Mouse (Mus musculus): ENCODE measurements around the gene Atp6v0d1.
"Not testable (repeated sequence)": the region's sequence is repeated elsewhere in the genome, so short reads cannot be mapped to it uniquely, and the experiment has no call there.

Gene Atp6v0d1

DNA sequence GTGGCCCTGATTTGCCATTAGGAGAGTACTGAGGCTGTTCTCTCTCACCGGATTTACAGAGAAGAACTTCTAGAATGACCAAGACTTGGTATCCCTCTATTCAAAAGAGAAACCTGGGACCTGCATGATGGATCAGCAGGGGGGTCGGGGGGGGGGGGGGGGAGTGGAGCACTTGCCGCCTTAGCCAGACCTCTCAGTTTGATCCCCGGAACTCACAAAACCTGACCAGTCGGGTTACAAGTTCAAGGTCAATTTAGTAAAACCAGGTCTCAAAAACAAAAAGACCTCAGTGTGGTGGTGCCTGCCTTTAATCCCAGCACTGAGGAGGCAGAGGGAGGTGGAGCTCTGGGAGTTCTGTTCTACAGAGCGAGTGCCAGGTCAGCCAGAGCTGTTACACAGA is 8.9 kb upstream of the Atp6v0d1 start:
- DNase-seq (ENCODE audit: low spot score), result no peak

DNA sequence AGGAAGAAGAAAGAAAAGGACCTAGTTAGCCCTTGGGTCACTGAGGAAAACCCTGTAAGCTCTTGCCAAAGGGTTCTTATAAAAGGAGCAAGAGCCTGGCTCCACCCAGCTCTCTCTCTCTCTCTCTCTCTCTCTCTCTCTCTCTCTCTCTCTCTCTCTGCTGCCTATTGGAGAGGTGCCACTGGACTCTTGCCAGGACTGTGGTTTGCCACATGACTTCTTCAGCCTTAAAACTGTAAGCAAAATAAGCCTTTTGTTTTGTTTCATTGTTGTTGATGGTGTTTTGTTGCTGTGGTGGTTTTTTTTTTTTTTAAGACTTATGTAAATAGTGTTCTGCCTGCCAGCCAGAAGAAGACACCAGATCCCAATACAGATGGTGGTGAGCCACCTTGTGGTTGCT is 7.6 kb upstream of the Atp6v0d1 start:
- no peak for DNase-seq (ENCODE audit: low spot score)

DNA sequence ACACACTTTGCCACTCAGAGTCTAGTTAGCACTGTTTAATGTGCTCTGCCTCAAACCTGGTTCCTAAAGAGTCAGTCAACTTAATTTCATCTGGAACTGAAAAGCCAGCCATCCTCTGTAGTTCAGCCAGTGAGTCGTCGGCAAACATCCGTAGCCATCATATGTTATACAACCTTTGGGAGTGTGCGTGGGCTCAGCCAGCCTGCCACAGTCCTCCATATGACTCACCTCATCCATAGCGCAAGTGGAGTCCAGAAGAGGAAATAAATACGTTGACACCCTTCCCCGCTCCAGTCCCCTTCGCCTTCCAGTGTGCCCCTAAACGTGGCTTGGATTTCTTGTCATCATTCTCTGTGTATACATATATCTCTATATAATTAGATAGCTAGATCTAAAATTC is 6.0 kb upstream of the Atp6v0d1 start:
- DNase-seq (ENCODE audit: low spot score), result no peak

DNA sequence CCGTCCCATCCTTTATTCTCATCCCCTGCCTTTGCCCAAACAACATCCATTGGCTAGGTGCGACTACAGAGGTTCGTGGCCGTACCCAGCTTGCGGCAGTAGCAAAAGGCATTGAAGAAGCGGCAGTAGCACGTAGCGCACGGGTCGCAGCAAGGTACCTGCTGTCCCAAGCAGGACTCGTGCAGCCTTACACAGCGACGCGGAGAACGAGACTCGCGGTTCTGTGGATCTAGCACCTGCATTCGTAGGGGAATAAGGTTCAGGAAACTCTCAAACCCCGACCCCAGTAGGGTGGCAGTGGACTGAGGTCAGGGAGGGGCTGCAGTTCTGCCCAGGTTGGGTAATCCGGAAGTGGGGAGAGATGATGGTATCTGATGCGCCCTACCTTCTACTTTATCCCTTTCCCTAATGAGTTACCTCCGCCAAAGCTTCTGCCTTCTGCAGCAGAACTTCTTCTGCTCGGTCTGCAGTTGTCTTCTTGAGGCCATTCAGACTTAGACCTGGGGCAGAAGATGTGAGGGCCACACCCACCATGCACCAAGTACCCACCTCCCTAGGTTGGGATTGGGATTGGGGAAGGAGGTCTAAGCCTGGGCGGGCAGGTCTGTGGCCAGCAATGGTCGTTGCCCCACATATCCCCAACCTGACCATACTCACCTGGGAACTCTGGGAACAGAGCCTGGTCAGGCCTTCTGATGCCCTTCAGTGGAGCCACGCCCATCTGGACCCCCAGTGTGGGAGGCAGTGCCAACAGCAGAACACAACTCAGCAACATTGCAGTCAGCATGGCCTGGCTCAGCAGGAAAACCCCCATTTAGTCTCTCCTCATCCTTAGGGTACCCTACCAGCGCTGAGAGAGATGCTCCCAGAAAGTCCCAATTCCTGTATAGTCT is 1.1 kb upstream of the Atp6v0d1 start:
- no peak for DNase-seq (ENCODE audit: low spot score)

DNA sequence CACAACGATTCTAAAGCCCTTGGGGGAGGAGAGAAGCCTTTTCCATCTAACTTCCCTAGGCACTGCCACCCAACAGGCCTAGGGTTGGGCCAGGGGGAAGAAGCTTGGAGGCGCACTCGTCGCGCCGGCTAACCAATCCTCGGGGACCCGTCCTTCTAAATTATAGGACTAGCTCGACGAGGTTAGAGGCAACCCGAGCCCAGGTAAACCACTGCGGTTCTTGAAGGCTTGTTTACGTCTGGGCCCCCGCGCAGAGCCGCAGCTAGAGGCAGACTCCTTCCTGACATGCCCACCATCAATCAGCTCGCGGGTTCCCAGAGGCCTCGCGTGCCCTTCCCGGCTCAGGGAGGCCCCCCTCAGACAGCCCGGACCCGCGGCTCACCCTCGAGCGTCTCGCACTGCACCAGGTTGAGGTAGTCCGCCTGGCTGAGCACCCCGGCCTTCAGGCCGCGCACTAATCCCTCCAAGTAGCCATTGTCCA is 406 bp downstream of the Atp6v0d1 start:
- no peak for DNase-seq (ENCODE audit: low spot score)

DNA sequence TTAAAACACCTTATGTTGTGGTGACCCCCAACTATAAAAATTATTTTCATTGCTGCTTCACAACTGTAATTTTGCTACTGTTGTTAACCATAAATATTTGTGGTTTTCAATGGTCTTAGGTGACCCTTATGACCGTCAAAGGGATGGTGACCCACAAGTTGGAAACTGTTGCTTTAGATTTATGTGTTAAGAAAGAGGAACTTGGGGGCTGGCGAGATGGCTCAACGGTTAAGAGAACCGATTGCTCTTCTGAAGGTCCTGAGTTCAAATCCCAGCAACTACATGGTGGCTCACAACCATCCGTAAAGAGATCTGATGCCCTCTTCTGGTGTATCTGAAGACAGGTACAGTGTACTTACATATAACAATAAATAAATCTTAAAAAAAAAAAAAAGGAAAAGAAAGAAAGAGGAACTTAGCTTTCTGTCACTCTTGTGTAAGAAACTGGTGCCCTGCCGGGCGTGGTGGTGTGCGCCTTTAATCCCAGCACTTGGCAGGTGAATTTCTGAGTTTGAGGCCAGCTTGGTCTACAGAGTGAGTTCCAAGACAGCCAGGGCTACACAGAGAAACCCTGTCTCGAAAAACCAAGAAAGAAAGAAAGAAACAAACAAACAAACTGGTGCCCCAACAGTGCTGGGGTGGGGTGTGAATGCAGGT is 1.1 kb downstream of the Atp6v0d1 start:
- not testable (repeated sequence) for DNase-seq (ENCODE audit: low spot score)

DNA sequence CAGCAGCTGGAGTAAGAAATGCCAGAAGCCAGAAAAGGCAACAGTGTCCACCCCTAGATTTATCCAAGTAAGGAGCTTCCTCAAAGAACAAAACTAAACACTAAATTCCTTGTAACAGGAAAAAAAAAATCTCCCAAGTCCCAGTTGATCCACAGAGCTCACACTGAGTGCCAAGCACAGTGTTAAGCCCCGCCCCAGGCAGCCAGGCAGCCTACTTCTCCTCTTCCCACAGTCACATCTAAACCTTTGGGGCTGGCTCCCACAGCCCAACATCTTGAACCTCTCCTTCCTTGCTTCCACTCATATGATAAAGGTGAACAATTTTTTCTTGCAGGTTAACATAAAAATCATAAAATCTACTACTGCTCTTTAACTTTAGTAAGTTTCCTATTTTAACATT is 2.0 kb downstream of the Atp6v0d1 start:
- no peak for DNase-seq (ENCODE audit: low spot score)

DNA sequence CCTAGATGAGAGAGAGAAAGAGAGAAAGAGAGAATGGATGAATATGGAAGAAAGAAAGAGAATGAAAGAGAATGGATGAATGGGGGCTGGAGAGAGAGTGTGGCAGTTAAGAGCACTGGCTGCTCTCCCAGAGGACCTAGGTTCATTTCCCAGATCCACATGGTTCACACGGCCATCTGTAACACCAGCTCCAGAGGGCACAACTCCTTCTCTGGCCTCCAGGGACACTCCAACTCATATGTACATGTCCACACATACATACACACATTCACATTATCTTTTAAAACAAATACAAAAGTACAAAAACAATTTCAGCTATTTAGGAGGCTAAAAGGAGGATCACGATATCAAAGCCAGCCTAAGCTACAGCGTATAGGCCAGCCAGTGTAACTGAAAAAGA is 3.0 kb downstream of the Atp6v0d1 start:
- DNase-seq (ENCODE audit: low spot score), result no peak

DNA sequence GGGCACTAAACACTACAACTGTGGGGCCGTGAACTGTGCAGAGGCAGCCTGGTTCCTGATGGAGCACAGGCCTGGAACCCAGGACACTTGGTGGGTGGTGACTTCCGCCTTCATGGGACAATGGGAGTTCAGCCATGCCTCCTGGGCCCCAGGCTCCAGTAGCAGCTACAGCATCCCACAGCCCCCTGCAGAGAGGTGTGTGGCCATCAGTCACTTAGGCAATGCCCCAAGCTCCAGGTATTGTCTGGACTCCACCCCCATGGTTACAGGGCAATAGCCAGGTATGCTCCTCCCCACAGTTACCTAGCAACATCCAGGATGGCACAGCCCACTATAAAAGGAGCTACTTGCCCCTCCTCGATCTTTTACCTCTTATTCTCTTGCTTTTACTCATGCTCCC is 10.6 kb downstream of the Atp6v0d1 start:
- DNase-seq (ENCODE audit: low spot score), result no peak

DNA sequence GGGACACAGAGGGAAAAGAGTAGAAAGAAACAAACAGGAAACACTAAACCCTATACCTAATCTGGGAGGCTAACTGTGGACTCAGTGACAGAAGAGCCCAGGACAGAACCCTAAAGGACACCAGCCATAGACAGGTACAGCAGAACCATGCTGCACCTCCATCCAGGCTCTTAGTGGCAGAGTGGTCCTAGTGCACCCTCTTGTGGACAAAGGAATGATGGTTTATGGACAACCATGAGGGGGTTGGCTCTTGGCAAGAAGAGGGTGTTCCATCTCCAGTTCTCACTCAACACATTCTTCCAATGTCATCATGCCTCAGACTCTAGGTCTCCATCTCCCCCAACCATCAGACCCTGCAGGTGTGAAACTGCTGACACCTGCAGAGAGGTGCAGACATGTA is 11.8 kb downstream of the Atp6v0d1 start:
- DNase-seq (ENCODE audit: low spot score), result peak; percentile 45

DNA sequence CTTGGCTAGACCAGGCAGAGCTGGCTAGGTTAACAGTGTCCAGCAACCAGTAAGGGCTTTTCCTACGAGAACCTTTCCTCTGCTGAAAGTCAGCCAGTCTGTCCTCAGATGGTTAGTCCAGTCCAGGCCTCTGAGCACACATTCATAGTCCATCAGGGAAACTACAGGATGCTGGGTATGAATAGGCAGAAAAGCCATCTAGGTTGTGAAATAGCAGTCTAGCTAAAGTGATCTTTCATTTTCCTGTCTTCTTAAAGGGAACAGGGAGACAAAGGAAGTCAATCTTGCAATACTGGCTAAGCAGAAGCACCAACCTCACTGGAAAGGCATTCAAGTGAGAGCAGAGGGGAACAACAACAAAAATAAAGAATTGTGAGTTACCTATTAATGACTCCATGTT is 13.0 kb downstream of the Atp6v0d1 start:
- DNase-seq (ENCODE audit: low spot score), result no peak

DNA sequence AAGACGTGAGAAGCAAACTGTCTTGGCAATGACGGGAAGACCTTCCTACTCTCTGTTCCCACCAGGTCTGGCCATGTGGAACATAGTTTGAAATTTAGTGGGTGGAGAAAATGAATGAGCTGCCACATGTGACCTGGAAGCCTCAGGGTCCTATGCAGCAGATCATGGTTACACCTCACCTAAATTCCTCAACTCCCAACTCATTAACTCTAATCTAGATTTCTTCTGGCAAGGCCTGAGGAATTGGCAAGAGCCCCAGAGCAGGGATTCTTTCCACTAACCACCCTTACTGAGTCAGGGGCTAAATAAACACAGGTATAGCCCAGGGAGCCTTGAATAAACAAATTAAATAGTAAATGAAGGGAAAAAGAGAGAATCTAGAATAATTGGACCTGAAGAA is 13.8 kb downstream of the Atp6v0d1 start:
- no peak for DNase-seq (ENCODE audit: low spot score)

DNA sequence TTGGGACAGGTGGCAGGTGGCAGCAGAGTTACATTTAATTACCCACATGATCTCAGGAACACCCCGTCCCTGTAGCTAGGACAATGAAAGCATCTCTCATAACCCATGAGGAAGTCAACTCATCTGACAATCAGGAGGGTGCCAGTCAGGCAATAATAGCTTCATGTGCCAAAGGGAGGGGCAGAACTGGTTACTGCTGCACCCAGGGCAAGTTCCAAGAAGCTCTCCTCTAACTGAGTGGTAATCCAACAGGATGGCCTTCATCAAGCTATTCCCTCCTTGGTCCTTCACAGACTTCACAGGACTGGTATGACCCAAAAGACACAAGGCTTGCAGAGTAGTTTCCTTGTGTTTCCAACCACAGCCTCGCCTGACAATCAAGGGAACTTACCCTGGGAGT is 15.8 kb downstream of the Atp6v0d1 start:
- DNase-seq (ENCODE audit: low spot score), result no peak

DNA sequence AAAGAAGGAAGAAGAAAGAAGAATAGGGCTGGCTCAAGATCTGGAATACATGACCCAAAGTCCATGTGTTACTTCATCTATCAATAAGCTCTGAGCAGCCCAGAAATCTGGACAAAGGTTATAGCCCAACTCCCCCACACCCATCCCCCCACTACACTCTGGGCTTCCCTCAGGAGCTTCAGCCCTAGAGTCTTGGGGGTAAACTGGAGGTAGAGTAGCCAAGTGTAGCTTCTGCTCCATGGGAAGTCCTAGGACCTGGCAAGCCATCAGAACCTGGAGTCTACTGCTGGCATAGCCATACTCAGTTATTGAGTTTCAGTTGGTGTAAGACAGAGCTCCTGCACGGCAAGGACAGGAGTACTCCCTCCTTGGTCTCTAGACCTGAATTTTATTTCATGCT is 16.3 kb downstream of the Atp6v0d1 start:
- DNase-seq (ENCODE audit: low spot score), result no peak

DNA sequence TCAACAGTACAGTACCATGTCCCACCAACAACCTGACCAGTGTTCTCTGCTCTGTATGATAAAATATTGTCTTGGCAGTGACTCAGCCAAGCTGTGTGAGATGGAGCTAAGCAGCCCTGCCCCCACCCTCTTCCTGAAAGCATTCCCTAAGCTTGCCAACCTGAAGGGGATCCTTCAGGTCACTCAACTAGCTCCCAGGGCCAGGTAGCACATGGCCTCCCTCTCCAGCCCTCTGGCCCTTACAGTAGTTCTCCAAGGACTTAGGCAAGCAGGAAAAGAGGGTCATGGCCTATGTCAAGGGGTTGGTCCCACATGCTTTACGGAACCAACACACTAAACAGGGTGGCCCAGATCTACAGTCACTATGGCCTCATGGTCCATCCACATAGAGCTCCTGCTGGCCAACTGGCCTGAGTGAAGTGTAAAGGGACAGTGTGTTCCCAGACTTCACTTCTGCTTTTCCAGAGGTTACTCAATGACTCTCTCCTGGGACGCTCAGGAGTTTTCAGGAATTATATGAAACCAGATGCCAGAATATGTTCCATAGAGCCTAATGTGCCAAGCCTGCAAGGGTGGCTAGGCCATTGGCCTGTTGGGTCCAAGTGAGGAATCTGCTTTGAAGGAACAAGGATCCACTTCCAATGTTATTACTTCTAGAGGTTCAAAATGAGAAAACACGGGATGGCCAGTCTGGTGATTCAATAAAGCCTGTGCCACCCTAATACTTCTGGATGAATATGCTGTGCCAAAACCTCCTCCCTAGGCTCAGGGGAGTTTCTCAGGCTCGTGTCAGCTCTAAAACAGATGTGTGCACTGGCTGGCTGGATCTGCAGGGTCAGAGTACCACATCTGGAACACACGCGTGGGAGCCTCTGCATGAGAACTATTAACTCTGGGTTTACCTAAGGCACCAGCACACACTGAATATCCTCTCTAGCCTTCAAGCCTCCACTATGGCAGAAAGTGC is 19.2 kb downstream of the Atp6v0d1 start:
- no peak for DNase-seq (ENCODE audit: low spot score)

DNA sequence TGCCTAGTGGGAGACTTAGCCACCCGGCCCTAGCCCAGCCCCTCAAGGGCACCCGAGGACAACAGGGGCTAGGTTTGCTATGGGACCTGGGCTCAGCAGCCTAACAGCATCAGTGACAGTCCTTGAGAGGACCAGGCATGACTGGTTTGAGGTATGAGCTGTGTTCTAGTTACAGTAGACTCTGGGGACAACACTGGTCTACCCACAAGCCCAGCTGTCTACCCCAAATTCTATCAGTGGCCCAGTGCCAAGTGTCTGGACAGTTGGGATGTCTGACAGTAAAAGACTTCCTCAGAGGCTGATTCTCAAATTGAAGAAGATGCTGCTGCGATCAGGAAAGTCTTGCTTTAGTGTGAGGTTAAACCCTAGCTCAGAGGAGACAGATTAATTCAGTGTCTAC is 20.6 kb downstream of the Atp6v0d1 start:
- no peak for DNase-seq (ENCODE audit: low spot score)

DNA sequence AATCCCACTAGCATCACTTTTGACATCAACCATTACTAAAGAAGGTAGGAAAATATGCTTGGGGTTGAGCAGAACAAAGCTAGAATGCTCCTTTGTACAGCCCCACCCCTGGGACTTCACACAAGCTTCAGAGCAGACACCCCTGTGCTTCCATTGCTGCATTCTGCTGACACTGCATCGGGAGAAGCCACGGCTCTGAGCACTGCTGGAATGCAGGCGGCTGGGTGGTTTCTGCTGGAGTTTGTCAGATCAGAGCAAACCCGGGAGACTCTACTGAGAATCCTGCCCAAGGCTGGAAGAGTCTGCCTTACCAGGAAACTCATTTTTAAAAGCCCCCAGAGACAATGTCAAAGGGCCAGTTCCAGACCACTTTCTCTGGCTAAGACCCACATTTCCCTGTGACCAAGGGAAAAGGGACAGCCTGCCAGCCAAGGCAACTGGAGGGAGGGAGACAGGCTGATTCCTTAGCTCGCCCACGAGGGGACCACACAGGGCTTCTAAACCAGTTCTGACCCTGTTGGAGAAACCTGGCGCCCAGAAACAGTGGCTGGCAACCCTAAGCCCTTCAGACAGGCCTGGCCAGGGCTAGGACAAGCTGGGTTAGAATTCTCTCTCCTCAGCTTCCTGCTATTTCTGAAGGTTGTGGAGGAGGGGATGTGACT is 21.2 kb downstream of the Atp6v0d1 start:
- no peak for DNase-seq (ENCODE audit: low spot score)

DNA sequence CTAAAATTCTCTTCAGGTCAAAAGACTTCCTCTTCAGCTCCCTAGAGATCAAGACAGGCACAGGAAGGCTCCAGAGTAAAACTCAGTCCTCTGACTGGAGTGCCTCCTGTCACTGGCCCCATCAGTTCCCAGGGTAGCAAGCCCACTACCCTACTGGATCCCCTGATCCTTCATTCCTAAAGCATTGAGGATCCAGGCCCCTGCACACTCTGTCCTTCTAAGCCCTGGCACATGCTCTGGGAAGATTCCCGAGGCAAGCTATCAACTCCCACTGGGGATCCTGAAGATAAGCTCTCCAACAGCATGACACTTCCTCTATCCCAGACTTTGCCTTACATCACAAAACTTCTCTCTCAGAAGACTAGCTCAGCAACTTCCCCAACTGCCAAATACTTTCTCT is 22.1 kb downstream of the Atp6v0d1 start:
- no peak for DNase-seq (ENCODE audit: low spot score)

DNA sequence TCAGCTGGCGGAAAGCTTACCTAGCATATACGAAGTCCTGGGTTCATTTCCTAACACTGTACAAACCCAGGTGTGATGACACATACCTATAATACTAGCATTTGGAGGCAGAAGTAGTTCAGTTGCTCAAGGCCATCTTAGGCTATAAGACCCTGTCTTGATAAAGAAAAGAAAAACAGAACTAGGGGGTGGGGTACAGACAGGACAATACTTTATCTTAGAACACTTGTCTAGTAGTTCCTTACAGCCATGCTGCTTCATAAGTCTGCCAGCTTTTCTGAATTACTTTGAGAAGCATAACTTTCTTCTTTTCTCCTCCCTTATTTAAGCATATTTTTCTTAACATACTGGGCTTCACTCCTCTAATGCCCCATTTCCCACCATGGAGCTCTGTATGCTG is 23.0 kb downstream of the Atp6v0d1 start:
- DNase-seq (ENCODE audit: low spot score), result no peak

DNA sequence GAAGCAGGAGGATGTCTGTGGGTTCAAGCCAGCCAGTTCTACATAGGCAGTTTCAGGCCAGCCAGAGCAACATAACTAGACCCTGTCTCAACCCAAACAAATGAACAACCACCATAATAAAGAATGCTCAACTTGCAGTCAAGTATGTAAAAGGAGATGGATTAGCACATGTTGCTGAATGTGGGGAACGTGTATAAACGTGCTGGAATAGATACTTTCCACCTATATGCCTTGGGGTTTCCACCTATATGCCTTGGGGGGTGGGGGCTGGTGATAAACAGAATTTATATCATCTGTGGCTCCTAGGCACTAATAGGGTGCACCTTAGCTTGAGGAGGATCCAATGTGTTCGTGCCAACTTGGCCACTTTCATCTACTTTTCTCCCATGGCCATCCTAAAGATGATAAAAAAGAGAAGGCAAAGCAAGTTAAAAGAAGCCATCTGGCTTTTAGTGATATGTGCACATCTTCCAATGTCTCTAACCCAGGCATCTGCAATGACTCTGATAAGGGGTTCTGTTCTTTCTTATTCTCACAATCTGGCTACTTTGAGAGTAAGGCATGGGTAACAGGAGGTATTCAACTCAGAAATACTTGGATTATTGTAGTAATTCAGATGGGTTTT is 23.7 kb downstream of the Atp6v0d1 start:
- DNase-seq (ENCODE audit: low spot score), result no peak

DNA sequence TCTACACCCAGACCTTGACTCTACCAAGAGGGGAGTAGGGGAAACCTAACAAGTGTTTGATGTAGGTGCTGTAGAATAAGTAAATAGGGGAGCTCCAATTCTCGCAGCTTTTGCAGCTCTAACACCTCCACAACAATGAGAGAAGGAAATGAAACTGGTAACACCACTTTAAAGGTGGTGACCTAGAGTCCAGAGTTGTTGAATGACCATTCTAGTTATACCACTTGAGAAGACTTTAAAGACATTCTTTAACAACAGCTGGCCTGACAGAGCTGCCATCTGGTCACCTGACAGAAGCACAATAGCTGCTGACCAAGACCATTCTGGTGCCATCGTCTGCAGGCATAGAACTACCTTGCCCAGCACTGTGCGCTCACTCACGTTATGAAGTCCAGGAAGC is 26.9 kb downstream of the Atp6v0d1 start:
- DNase-seq (ENCODE audit: low spot score), result no peak
